Mouse (Mus musculus) spleen, adult 2 months (tissue): ENCODE data around the gene Sstr4.

Experiments used
- CTCF ChIP-seq: fragments of 200-500 bp; IDR thresholded peaks from 2 replicates; pipeline ENCODE4 v1.5.1; 2011; ENCODE audit warnings: mild to moderate bottlenecking, inconsistent platforms; ENCODE audit not compliant: insufficient read depth, insufficient read length, insufficient replicate concordance; ENCODE audit errors: extremely low read depth
- POLR2A ChIP-seq: fragments of 200-500 bp; IDR thresholded peaks from 2 replicates; pipeline ENCODE4 v1.6.1; 2011; ENCODE audit warnings: low read depth, low read length, inconsistent platforms

GRCm38 (mm10) chr2:148381076-148381475 is 14.1 kb upstream of the Sstr4 start:
- no peak for TF ChIP-seq POLR2A
- no peak for TF ChIP-seq CTCF
